Mouse (Mus musculus): Measurements from ENCODE around the gene Gnb1.
"Not testable (repeated sequence)": the region's sequence is repeated elsewhere in the genome, so short reads cannot be mapped to it uniquely, and the experiment has no call there.

The Gnb1 gene

DNA sequence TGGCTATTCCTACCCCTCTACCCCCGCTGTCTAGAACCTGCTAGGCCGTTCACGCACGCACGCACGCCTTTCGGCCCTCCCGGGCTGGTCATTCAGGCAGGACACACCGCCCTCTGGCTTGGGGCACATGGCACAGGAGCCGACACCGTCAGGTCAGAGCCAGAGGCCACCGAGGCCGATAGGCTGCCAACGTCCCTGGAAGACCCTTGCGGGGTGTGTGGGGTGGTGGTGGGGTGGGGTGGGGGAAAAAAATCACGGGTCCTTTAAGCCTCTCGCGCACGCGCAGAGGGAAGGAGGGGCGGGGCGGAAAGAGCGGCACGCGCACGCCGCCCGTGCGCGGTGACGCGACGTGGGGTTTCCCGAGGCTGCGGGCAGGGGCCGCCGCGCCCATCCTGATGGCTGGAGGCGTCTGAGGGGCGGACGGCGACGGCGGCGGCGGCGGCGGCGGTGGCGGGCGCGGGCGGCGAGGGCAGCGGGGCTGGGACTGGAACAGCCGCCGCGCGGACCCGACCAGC, at the start of gene Gnb1:
Gnb1 (plus strand) TSS at position 372 of the 515 bp plus-strand sequence.
- DNase-seq = peak; percentile 98

DNA sequence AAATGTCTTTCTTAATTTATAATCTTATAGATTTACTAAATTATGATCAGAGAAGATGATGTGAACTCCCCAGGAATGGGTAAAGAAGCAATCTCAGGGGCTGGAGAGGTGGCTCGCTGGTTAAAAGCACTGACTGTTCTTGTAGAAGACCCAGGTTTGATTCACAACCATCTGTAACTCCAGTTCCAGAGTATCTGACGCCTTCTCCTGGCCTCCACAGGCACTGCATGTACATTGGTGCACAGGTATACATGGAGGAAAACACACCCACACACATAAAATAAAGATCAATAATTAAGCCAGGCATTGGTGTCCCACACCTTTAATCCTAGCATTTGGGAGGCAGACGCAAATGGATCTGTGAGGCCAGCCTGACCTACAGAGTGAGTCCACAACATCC, 48.4 kb upstream of the Gnb1 start:
- DNase-seq = no peak

GRCm38 (mm10) chr4:155451597-155451996, 39.6 kb upstream of the Gnb1 start:
- no peak for DNase-seq

DNA sequence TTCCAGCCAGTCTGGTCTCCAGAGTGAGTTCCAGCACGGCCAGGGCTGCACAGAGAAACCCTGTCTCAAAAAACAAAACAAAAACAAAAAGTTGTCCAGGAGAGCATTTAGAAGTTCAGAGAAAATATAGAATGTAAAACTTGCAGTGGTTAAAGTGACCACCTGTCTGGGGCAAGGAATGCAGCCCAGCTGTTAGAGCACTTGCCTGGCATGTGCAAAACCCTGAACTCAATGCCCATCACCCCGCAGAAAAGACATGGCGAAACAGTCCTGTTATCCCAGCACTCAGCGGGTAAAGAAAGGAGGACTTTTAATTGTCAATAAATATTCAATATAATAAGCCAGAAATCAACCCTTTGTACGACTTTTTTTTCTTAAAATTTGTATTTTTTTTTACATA, 32.6 kb upstream of the Gnb1 start:
- DNase-seq = no peak

DNA sequence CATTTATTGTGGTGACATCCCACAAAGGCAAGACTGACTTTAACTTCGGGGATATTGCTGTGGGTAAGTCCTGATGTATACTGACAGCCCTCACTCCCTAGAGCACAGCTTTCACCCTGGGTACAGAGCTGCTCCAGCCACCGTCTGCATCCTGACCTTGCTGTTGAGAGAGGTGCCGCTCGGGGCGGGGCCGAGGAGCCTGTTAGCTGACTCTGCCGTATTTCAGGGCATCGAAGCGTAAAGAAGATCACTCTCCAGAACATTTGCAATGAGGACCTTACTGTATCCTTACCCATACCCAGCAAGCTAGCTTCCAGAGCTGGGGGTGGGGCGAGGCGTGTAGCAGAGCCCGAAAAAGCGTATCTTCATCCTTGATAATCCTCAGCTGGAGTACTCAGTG, 28.1 kb upstream of the Gnb1 start:
- DNase-seq = no peak

DNA sequence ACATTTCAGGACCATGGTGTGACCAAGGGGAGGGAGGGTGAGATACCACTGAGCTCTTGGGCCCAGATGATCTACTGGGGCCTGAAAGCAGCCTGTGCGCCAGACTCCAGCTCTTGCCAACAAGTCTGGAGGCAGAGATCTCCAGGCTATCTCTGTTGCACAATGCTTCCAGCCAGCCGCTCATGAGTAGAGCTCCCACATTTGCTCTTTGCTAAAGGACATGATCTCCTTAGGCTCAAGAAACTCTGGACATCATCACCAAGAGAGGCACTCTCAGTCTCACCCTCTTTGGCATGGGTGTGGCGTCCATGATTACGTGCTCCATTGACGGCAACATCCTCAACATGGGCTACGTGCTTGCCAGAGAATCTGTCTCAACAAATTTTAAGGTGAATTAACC, 27.6 kb upstream of the Gnb1 start:
- DNase-seq = no peak

- no peak for DNase-seq
Observed at GRCm38 (mm10) chr4:155464061-155464460, 27.1 kb upstream of the Gnb1 start.

- no peak for DNase-seq
Observed at GRCm38 (mm10) chr4:155465607-155466006, 25.6 kb upstream of the Gnb1 start.

GRCm38 (mm10) chr4:155466080-155466479, 25.1 kb upstream of the Gnb1 start:
- no peak for DNase-seq

GRCm38 (mm10) chr4:155467237-155468010, 23.7 kb upstream of the Gnb1 start:
- DNase-seq = no peak

GRCm38 (mm10) chr4:155468952-155469351, 22.2 kb upstream of the Gnb1 start, which contains the start of gene Tmem52:
Tmem52 (plus strand) TSS chr4:155469114.
- peak; percentile 51 for DNase-seq

DNA sequence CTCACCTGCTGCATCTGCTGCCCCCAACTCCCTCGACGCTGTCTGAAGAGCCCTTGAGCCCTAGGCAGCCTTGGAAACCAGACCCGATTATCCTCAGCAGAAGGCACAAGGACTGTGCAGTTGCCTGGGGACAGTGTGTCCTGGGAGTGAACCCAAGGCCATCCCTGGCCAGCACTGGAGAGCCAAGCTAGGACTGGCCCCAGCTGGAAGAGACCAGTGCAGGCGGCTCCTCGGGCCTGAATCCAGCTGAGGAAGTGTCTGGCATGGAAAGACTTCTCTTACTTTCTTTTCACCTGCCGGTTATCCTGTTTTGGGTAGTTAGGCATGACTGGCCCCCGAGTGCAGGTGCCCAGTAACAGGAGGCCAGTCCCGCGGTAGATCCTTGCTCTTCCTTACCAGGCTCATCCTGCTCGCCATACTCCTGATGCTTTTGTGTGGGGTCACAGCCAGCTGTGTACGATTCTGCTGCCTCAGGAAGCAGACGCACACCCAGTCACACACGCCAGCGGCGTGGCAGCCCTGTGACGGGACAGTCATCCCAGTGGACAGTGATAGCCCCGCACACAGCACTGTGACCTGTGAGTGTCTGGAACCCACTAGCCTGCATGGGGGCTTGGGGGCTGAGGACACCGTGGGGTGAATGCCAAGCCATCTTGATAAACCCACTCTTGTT, 21.4 kb upstream of the Gnb1 start:
- DNase-seq = peak; percentile 35

- no peak for DNase-seq
Observed at GRCm38 (mm10) chr4:155470263-155470953, 20.8 kb upstream of the Gnb1 start.

DNA sequence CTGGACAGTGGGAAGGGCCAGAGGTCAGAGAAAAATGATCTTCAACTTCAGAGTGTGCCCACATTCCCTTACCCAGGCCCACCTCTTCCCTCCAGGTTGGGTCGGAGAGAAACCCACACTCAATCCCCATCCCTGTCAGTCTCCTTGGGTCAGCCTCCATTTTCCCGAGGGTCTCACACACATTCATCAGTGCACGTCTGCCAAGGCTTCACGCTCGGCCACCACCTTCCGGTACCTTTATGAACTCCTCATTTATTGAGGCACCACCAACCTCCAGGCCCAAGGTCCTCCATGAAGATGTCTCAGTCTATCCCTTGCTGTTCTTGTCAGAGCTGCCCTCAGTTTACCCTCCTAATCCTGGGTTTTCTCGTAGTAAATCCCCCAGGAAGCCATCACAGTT, 20.2 kb upstream of the Gnb1 start:
- no peak for DNase-seq

DNA sequence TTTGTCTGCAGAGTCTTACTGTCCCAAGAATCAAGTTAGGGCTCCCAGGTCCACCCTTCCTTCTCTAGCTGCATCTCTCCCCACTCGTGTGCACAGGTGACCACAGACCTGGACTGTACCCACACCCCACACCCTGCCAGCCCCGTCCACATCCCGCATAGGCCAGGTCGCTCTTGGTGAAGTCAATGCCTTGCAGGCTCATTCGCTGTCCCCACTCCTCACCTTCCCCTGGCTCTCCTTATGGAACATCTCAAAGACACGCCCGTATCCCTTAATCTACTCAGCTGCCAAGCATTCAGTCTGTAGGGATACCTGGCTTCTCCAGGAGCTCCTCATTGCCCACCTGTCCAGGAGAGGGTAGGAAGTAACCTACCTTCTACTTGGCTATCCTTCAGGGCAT, 19.8 kb upstream of the Gnb1 start:
- no peak for DNase-seq

- DNase-seq = no peak
Observed at GRCm38 (mm10) chr4:155472716-155473290, 18.4 kb upstream of the Gnb1 start.

DNA sequence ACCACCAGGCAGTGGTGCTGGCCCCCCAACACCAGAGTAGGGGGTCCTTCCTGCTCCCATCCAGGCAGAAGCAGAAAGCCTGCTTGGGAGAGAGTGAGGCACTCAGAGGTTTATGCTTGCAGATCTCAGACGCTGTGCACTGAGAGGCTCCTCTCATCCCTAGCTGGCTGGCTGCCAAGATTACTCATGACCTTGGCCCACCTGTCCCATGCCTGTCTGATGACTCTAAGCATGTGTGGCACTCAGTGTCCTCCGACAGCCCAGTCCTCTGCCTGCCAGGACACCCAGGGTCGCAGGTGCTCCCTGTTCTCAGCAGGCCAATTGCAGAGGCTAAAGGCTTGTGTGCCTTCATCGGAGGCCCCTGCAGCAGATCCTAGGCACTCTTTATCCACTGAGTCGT, 17.8 kb upstream of the Gnb1 start:
- DNase-seq = no peak

- DNase-seq = not testable (repeated sequence)
Observed at GRCm38 (mm10) chr4:155473796-155474195, 17.4 kb upstream of the Gnb1 start.

- DNase-seq = peak; percentile 87
Observed at GRCm38 (mm10) chr4:155481381-155482124, 9.6 kb upstream of the Gnb1 start.

DNA sequence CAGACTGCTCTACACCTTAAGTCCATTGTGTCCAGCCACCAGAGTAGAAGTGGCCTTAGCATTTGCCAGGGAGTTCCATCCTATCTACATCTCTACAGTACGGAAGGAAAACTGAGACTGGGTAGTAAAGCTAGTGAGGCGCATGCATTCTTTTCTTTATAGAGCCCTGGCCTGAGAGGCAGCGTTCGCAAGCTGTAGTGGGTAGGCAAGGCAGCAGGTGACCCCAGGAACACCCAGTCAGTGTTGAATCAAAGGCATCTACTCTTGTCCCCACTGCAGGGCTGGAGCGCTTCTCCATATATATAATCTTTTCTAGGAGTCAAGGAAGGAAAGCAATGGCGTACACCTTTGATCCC, 9.1 kb upstream of the Gnb1 start:
- no peak for DNase-seq

DNA sequence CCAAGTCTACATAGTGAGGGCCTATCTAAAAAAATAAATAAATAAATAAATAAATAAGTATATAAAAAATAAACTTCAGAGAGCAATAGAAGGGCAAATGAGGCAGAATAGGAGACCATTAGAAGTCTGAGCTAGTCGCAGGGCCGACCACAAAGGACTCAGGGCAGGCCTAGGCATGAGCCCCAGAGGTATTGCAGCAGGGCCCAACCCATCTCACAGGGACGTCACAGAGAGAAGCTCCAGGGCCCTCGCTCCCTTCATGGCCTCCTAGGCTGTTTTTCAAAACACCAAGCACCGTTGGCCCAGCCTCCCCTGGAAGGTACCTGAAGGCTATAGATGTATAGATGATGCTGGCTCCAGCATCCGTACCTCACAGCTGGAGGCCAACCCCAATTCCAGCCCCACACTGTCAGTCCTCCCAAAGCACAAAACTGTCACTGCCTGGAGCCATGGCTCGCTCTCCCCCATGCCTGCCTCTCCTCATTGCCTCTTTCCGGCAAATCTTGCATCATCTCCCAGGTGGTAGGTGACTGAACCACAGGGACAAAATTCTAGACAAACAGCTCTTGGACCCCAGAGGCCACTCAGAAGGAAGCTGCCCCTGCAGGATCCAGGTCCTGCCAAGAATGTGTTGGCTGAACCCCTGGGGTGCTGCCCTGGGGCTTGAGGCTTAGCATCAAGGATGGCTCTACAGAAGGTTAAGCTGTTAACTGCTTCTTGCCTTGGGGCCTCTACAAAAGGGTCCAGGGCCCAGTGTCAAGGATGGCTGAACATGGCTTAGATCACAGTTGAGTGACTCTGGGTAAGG, 8.2 kb upstream of the Gnb1 start:
- no peak for DNase-seq

GRCm38 (mm10) chr4:155485521-155485920, 5.6 kb upstream of the Gnb1 start:
- DNase-seq = no peak

Measured in lung, postnatal 14 days (tissue).